Mouse (Mus musculus): ENCODE measurements around the gene Mkrn2. TPM values are rescaled to one million over a fixed set of nuclear protein-coding genes. Genes with fewer than 3 reads are reported as not detected.

Mkrn2 gene
- polyA plus RNA-seq, 1 experiment: 42.8 TPM

GRCm38 (mm10) chr6:115650476-115651427 lies 49.0 kb downstream of the Mkrn2 start:
- H3K4me1 ChIP-seq (ENCODE audit: control insufficient read depth, insufficient read depth, insufficient read length): peaks cover 9% of the 10 kb centered on the region
- no peaks in the 10 kb centered on the region for H3K27me3 ChIP-seq (ENCODE audit: control insufficient read depth, insufficient read depth, low read length)
- TF ChIP-seq POLR2A (IDR thresholded peaks at IDR 0.05; ENCODE audit: low read depth, low read length) (no peak), CTCF (IDR thresholded peaks at IDR 0.05; ENCODE audit: extremely low read depth, insufficient read depth, insufficient read length, insufficient replicate concordance) (no peak)
- 0 out of 2 replicates have a peak, but pooled peaks cover 1% of the 10 kb centered on the region for H3K36me3 ChIP-seq (ENCODE audit: control insufficient read depth, insufficient read depth, low read length)
- 57% methylated on average over 5 of the region's 5 CpGs for WGBS
- peak overlapping the region; percentile 12; the same call in 1 of the 2 replicates for H3K27ac ChIP-seq (ENCODE audit: insufficient read depth, low read length)
- DNase-seq (ENCODE audit: low read depth in 1 of 2, low spot score in 2 of 2): no peak
- no peak overlapping the region for H3K4me3 ChIP-seq (ENCODE audit: extremely low read depth, insufficient read depth, insufficient read length)

- H3K4me1 ChIP-seq (ENCODE audit: control insufficient read depth, insufficient read depth, insufficient read length): peaks cover 9% of the 10 kb centered on the region
- no peaks in the 10 kb centered on the region for H3K27me3 ChIP-seq (ENCODE audit: control insufficient read depth, insufficient read depth, low read length)
- no peak overlapping the region for H3K27ac ChIP-seq (ENCODE audit: insufficient read depth, low read length)
- no peak for DNase-seq (ENCODE audit: low read depth in 1 of 2, low spot score in 2 of 2)
- H3K4me3 ChIP-seq (ENCODE audit: extremely low read depth, insufficient read depth, insufficient read length): no peak overlapping the region
- no peak for TF ChIP-seq POLR2A (IDR thresholded peaks at IDR 0.05; ENCODE audit: low read depth, low read length)
- TF ChIP-seq CTCF (IDR thresholded peaks at IDR 0.05; ENCODE audit: extremely low read depth, insufficient read depth, insufficient read length, insufficient replicate concordance): no peak
- 0 out of 2 replicates have a peak, but pooled peaks cover 1% of the 10 kb centered on the region for H3K36me3 ChIP-seq (ENCODE audit: control insufficient read depth, insufficient read depth, low read length)
These were observed 50.0 kb downstream of the Mkrn2 start for GRCm38 (mm10) chr6:115651719-115652118.

- 54% methylated on average over 2 of the region's 2 CpGs for WGBS
- Histone ChIP-seq H3K4me3 (ENCODE audit: extremely low read depth, insufficient read depth, insufficient read length) (no peak overlapping the region), H3K36me3 (ENCODE audit: control insufficient read depth, insufficient read depth, low read length) (0 out of 2 replicates have a peak, but pooled peaks cover 1% of the 10 kb centered on the region), H3K27me3 (ENCODE audit: control insufficient read depth, insufficient read depth, low read length) (no peaks in the 10 kb centered on the region), H3K27ac (ENCODE audit: insufficient read depth, low read length) (no peak overlapping the region), H3K4me1 (ENCODE audit: control insufficient read depth, insufficient read depth, insufficient read length) (peaks cover 9% of the 10 kb centered on the region)
- DNase-seq (ENCODE audit: low read depth in 1 of 2, low spot score in 2 of 2): no peak
- TF ChIP-seq CTCF (IDR thresholded peaks at IDR 0.05; ENCODE audit: extremely low read depth, insufficient read depth, insufficient read length, insufficient replicate concordance) (no peak), POLR2A (IDR thresholded peaks at IDR 0.05; ENCODE audit: low read depth, low read length) (no peak)
These were observed 52.2 kb downstream of the Mkrn2 start for GRCm38 (mm10) chr6:115653939-115654338.

GRCm38 (mm10) chr6:115658802-115659201 lies 57.1 kb downstream of the Mkrn2 start:
- Histone ChIP-seq H3K4me1 (ENCODE audit: control insufficient read depth, insufficient read depth, insufficient read length) (peaks cover 2% of the 10 kb centered on the region; the same call in 1 of the 2 replicates), H3K4me3 (ENCODE audit: extremely low read depth, insufficient read depth, insufficient read length) (no peak overlapping the region), H3K27ac (ENCODE audit: insufficient read depth, low read length) (no peak overlapping the region), H3K27me3 (ENCODE audit: control insufficient read depth, insufficient read depth, low read length) (no peaks in the 10 kb centered on the region), H3K36me3 (ENCODE audit: control insufficient read depth, insufficient read depth, low read length) (no peaks in the 10 kb centered on the region)
- no peak for TF ChIP-seq CTCF (IDR thresholded peaks at IDR 0.05; ENCODE audit: extremely low read depth, insufficient read depth, insufficient read length, insufficient replicate concordance)
- no peak for TF ChIP-seq POLR2A (IDR thresholded peaks at IDR 0.05; ENCODE audit: low read depth, low read length)
- DNase-seq (ENCODE audit: low read depth in 1 of 2, low spot score in 2 of 2): no peak

- H3K27me3 ChIP-seq (ENCODE audit: control insufficient read depth, insufficient read depth, low read length): no peaks in the 10 kb centered on the region
- H3K27ac ChIP-seq (ENCODE audit: insufficient read depth, low read length): no peak overlapping the region
- TF ChIP-seq POLR2A (IDR thresholded peaks at IDR 0.05; ENCODE audit: low read depth, low read length) (no peak), CTCF (IDR thresholded peaks at IDR 0.05; ENCODE audit: extremely low read depth, insufficient read depth, insufficient read length, insufficient replicate concordance) (no peak)
- peaks cover 7% of the 10 kb centered on the region; the same call in 1 of the 2 replicates for H3K4me1 ChIP-seq (ENCODE audit: control insufficient read depth, insufficient read depth, insufficient read length)
- WGBS: 85% methylated on average over 3 of the region's 3 CpGs
- H3K36me3 ChIP-seq (ENCODE audit: control insufficient read depth, insufficient read depth, low read length): no peaks in the 10 kb centered on the region
- H3K4me3 ChIP-seq (ENCODE audit: extremely low read depth, insufficient read depth, insufficient read length): no peak overlapping the region
- DNase-seq (ENCODE audit: low read depth in 1 of 2, low spot score in 2 of 2): no peak
These were observed 62.6 kb downstream of the Mkrn2 start for GRCm38 (mm10) chr6:115664268-115664667.

GRCm38 (mm10) chr6:115666641-115667040 lies 64.9 kb downstream of the Mkrn2 start:
- DNase-seq (ENCODE audit: low read depth in 1 of 2, low spot score in 2 of 2): no peak
- no peak for TF ChIP-seq CTCF (IDR thresholded peaks at IDR 0.05; ENCODE audit: extremely low read depth, insufficient read depth, insufficient read length, insufficient replicate concordance)
- TF ChIP-seq POLR2A (IDR thresholded peaks at IDR 0.05; ENCODE audit: low read depth, low read length): no peak
- Histone ChIP-seq H3K27ac (ENCODE audit: insufficient read depth, low read length) (no peak overlapping the region), H3K27me3 (ENCODE audit: control insufficient read depth, insufficient read depth, low read length) (no peaks in the 10 kb centered on the region), H3K36me3 (ENCODE audit: control insufficient read depth, insufficient read depth, low read length) (no peaks in the 10 kb centered on the region), H3K4me1 (ENCODE audit: control insufficient read depth, insufficient read depth, insufficient read length) (peaks cover 5% of the 10 kb centered on the region; the same call in 1 of the 2 replicates), H3K4me3 (ENCODE audit: extremely low read depth, insufficient read depth, insufficient read length) (no peak overlapping the region)
- 70% methylated on average over 4 of the region's 4 CpGs for WGBS

Other genes starting within 250 kb of the Mkrn2 start
- 4.3 and 5.1 TPM in 2 replicates for gene Pparg, start 241.0 kb upstream of the Mkrn2 start, polyA plus RNA-seq (2012; rRNA removed)
- gene Tsen2, start 57.2 kb upstream of the Mkrn2 start, polyA plus RNA-seq (2012; rRNA removed): 1.4 and 1.8 TPM in 2 replicates
- 0.09 and 0.23 TPM in 2 replicates for gene Mkrn2os, start 9.3 kb upstream of the Mkrn2 start, polyA plus RNA-seq (2012; rRNA removed)
- gene Raf1, start 74.7 kb downstream of the Mkrn2 start, polyA plus RNA-seq (2012; rRNA removed): 92.7 and 95.3 TPM in 2 replicates
- gene Tmem40, start 160.5 kb downstream of the Mkrn2 start, polyA plus RNA-seq (2012; rRNA removed): 10.2 and 10.4 TPM in 2 replicates
- gene Cand2, start 172.6 kb downstream of the Mkrn2 start, polyA plus RNA-seq (2012; rRNA removed): 3.4 and 4.8 TPM in 2 replicates
- gene Rpl32, start 206.8 kb downstream of the Mkrn2 start, polyA plus RNA-seq (2012; rRNA removed): 463 and 551 TPM in 2 replicates
- gene Efcab12, start 236.5 kb downstream of the Mkrn2 start, polyA plus RNA-seq (2012; rRNA removed): 0.06 and 0.15 TPM in 2 replicates

Measured in spleen, adult 2 months (tissue).